Mouse (Mus musculus): Measurements from ENCODE around the gene Fam192a.

GRCm38 (mm10) chr8:94571896-94572295 lies 29.9 kb downstream of the Fam192a start:
- TF ChIP-seq POLR2A (IDR thresholded peaks at IDR 0.05; ENCODE audit: low read depth, low read length) (no peak), SIN3A (IDR thresholded peaks at IDR 0.05; ENCODE audit: low read length) (no peak), USF1 (IDR thresholded peaks at IDR 0.05; ENCODE audit: low read depth, low read length) (no peak), NELFE (IDR thresholded peaks at IDR 0.05; ENCODE audit: low read depth, low read length) (no peak), UBTF (IDR thresholded peaks at IDR 0.05; ENCODE audit: low read depth, low read length) (no peak), CTCF (conservative IDR thresholded peaks at IDR 0.05 in 1 of 2, IDR thresholded peaks at IDR 0.05 in 1 of 2; ENCODE audit: low read depth in 2 of 2, low read length in 2 of 2) (no peak), JUND (conservative IDR thresholded peaks at IDR 0.05; ENCODE audit: low read depth, low read length) (no peak), CHD2 (IDR thresholded peaks at IDR 0.05; ENCODE audit: low read length) (no peak), KAT2A (IDR thresholded peaks at IDR 0.05; ENCODE audit: insufficient replicate concordance, low read length) (no peak)

All from CH12.LX (cell line).